Mouse (Mus musculus) lung, postnatal 0 days (tissue): ENCODE measurements at regions not wholly inside any gene's neighbourhood (a gene's known extent, or its start where the extent isn't known, plus 50 kb on each side); places are given as distances from the start of the nearest gene placed in this dataset.

ENCODE experiments used
- CTCF ChIP-seq: IDR thresholded peaks from 2 replicates; pipeline ENCODE4 v1.5.1; 2016; ENCODE audit warnings: antibody characterized with exemption, mild to moderate bottlenecking
- EP300 ChIP-seq: IDR thresholded peaks from 2 replicates; pipeline ENCODE4 v1.6.1; 2016; ENCODE audit warnings: antibody characterized with exemption, mild to moderate bottlenecking, control low read depth

DNA sequence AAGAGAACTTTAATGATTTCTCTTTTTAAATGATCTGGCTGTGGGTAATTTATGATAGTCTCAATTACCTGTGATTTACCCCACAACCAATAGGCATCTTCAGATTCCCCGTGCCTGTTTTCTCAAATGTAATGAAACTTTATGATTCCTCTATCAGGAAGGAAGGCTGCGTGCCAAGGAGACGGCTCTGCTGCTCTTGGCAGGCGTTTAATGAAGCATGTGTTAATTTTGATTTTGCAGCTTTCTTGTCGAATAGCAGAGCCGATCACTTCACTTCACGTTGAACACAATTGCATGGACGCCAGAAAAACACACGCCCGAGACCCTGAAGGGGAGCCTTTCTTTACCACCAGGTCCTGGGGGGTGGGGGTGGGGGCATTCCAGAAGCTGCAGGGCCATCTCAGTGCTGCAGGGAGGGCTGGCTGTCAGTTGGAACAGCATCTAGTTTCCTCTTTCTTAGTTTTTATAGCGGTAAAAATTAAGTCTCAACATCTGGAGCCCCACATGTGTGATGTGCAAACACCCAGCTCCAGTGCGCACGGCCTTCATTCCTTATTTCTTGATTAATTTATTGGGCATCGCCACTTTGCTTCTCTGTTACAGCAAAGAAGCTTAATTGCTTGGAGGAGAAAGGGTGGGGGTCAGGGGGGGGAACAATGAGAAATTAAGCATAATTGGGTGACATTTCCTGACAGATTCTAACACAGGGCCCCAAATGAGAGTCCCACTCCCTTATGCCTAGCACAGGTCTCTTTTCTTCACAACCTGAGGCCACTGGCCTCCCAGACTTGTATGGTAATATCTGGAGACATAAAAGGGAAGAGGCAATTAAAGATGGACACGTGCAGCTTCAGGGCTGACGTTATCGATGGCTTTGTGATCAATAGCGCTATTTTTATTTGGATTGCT is 138.3 kb upstream of the Stx16 start:
- TF ChIP-seq CTCF = no peak
- TF ChIP-seq EP300 = no peak
